Comparison of ENCODE assay signal across 24 mouse cellular contexts in genomic region chr1:138449476-138449851, GRCm38 (mm10).
A peak's percentile ranks its signal among the peaks of the same experiment; 100 is the strongest.
DNase-seq lines count a peak whose midpoint lies in the region; ATAC-seq lines count a peak whose summit lies in the region.
"Had no signal": no experiment of that assay in that cellular context is flagged by ENCODE, and none has a peak within 500 bp of the region (broad histone marks: within the 10 kb centered on the region; RNA-seq: fewer than 3 reads in every experiment).

No protein-coding gene starts in this region.

- no peaks in the 10 kb centered on the region for H3K27me3 ChIP-seq in embryonic facial prominence, embryonic 13.5 days
- H3K27me3 ChIP-seq in embryonic facial prominence, embryonic 10.5 days (replicated peaks; ENCODE audit: low read depth, poor library complexity, severe bottlenecking), result no peaks in the 10 kb centered on the region
- no peaks in the 10 kb centered on the region for H3K27me3 ChIP-seq in hindbrain, embryonic 12.5 days
- H3K27me3 ChIP-seq in hindbrain, embryonic 14.5 days (ENCODE audit: control insufficient read depth, insufficient read depth, low read length), result no peaks in the 10 kb centered on the region
- no peaks in the 10 kb centered on the region for H3K27me3 ChIP-seq in midbrain, embryonic 10.5 days (ENCODE audit: low read depth, poor library complexity, severe bottlenecking)
- no peaks in the 10 kb centered on the region for H3K27me3 ChIP-seq in midbrain, embryonic 16.5 days (ENCODE audit: control insufficient read depth, insufficient read depth, low read depth, low read length)

- no peak for ATAC-seq in embryonic facial prominence, embryonic 13.5 days (ENCODE audit: insufficient number of reproducible peaks, insufficient read depth, low FRiP score, low TSS enrichment, low read depth)
- no peak for ATAC-seq in hindbrain, embryonic 12.5 days (ENCODE audit: low FRiP score)
- no peak for ATAC-seq in hindbrain, embryonic 14.5 days (ENCODE audit: low FRiP score)
- ATAC-seq in midbrain, embryonic 16.5 days, result peak; percentile 62; the same call in 1 of the 2 replicates
- ATAC-seq: activated CD4-positive, CD25-positive, alpha-beta regulatory T cell, adult 4 months; hindbrain, postnatal 0 days; intestine, embryonic 16.5 days had no signal

- whole genome bisulfite sequencing in embryonic facial prominence, embryonic 13.5 days, result 57% methylated on average over 2 of the region's 2 CpGs
- WGBS in embryonic facial prominence, embryonic 10.5 days, result 73% methylated on average over 2 of the region's 2 CpGs
- 67% methylated on average over 2 of the region's 2 CpGs for WGBS in hindbrain, embryonic 12.5 days
- WGBS in hindbrain, embryonic 14.5 days, result 69% methylated on average over 2 of the region's 2 CpGs
- 87% methylated on average over 2 of the region's 2 CpGs for WGBS in midbrain, embryonic 10.5 days
- WGBS in midbrain, embryonic 16.5 days, result 62% methylated on average over 2 of the region's 2 CpGs

- H3K9me3 ChIP-seq in embryonic facial prominence, embryonic 13.5 days, result no peaks in the 10 kb centered on the region
- H3K9me3 ChIP-seq in embryonic facial prominence, embryonic 10.5 days, result no peaks in the 10 kb centered on the region
- no peaks in the 10 kb centered on the region for H3K9me3 ChIP-seq in hindbrain, embryonic 12.5 days (replicated peaks)
- H3K9me3 ChIP-seq in hindbrain, embryonic 14.5 days (ENCODE audit: control insufficient read depth, low read length), result no peaks in the 10 kb centered on the region
- H3K9me3 ChIP-seq in midbrain, embryonic 10.5 days (replicated peaks), result no peaks in the 10 kb centered on the region
- H3K9me3 ChIP-seq in midbrain, embryonic 16.5 days (replicated peaks; ENCODE audit: control insufficient read depth, low read length, poor library complexity, severe bottlenecking), result no peaks in the 10 kb centered on the region
- H3K9me3 ChIP-seq: forebrain, embryonic 10.5 days had no signal

- H3K9ac ChIP-seq in embryonic facial prominence, embryonic 13.5 days, result no peak overlapping the region
- peak overlapping the region; percentile 27; the same call in 1 of the 2 replicates for H3K9ac ChIP-seq in hindbrain, embryonic 12.5 days
- no peak overlapping the region for H3K9ac ChIP-seq in hindbrain, embryonic 14.5 days
- no peak overlapping the region for H3K9ac ChIP-seq in midbrain, embryonic 16.5 days (ENCODE audit: low read depth, low read length)
- H3K9ac ChIP-seq: liver, embryonic 14.5 days; lung, embryonic 14.5 days had no signal

- DNase-seq in embryonic facial prominence, embryonic 10.5 days (ENCODE audit: low spot score), result no peak
- no peak for DNase-seq in hindbrain, embryonic 14.5 days (ENCODE audit: low spot score)
- no peak for DNase-seq in midbrain, embryonic 10.5 days (ENCODE audit: low spot score)
- DNase-seq in embryo, embryonic 10 days (ENCODE audit: low spot score), result no peak
- no peak for DNase-seq in urinary bladder, postnatal 25 days (ENCODE audit: low spot score)
- DNase-seq: adrenal gland, postnatal 10 days; cerebellum, adult 8-10 months; cerebellum, postnatal 36 days; gastrocnemius, postnatal 10 days; heart, adult 11 months; heart, postnatal 36 days; kidney, postnatal 25 days; lung, embryonic 14.5 days; lung, postnatal 4 days; thymus, adult 18-20 months; thymus, postnatal 36 days had no signal

- no peaks in the 10 kb centered on the region for H3K36me3 ChIP-seq in embryonic facial prominence, embryonic 13.5 days
- no peaks in the 10 kb centered on the region for H3K36me3 ChIP-seq in embryonic facial prominence, embryonic 10.5 days (replicated peaks)
- H3K36me3 ChIP-seq in hindbrain, embryonic 12.5 days, result no peaks in the 10 kb centered on the region
- no peaks in the 10 kb centered on the region for H3K36me3 ChIP-seq in hindbrain, embryonic 14.5 days (replicated peaks; ENCODE audit: control insufficient read depth, insufficient read depth)
- H3K36me3 ChIP-seq in midbrain, embryonic 10.5 days, result no peaks in the 10 kb centered on the region
- H3K36me3 ChIP-seq in midbrain, embryonic 16.5 days (ENCODE audit: control insufficient read depth, insufficient read depth, low read length), result no peaks in the 10 kb centered on the region
- H3K36me3 ChIP-seq: forebrain, embryonic 10.5 days had no signal

- no peak overlapping the region for H3K27ac ChIP-seq in embryonic facial prominence, embryonic 13.5 days
- H3K27ac ChIP-seq in embryonic facial prominence, embryonic 10.5 days (replicated peaks), result no peak overlapping the region
- peak overlapping the region; percentile 44 for H3K27ac ChIP-seq in hindbrain, embryonic 12.5 days
- no peak overlapping the region for H3K27ac ChIP-seq in hindbrain, embryonic 14.5 days
- H3K27ac ChIP-seq in midbrain, embryonic 10.5 days (replicated peaks), result peak overlapping the region; percentile 9; the same call in 1 of the 2 replicates
- H3K27ac ChIP-seq in midbrain, embryonic 16.5 days (ENCODE audit: low read length), result peak overlapping the region; percentile 59
- H3K27ac ChIP-seq: forebrain, embryonic 10.5 days; hindbrain, postnatal 0 days; liver, embryonic 14.5 days had no signal

- H3K4me1 ChIP-seq in embryonic facial prominence, embryonic 13.5 days, result no peaks in the 10 kb centered on the region
- H3K4me1 ChIP-seq in embryonic facial prominence, embryonic 10.5 days, result no peaks in the 10 kb centered on the region
- H3K4me1 ChIP-seq in hindbrain, embryonic 12.5 days, result no peaks in the 10 kb centered on the region; the same call in 1 of the 2 replicates
- H3K4me1 ChIP-seq in hindbrain, embryonic 14.5 days (replicated peaks; ENCODE audit: control insufficient read depth, insufficient read depth, low read length), result no peaks in the 10 kb centered on the region
- H3K4me1 ChIP-seq in midbrain, embryonic 10.5 days, result 0 out of 2 replicates have a peak, but pooled peaks cover 3% of the 10 kb centered on the region
- H3K4me1 ChIP-seq in midbrain, embryonic 16.5 days (ENCODE audit: control insufficient read depth, insufficient read depth, low read length), result peaks cover 12% of the 10 kb centered on the region; the same call in 1 of the 2 replicates

- no peak overlapping the region for H3K4me3 ChIP-seq in embryonic facial prominence, embryonic 13.5 days
- no peak overlapping the region for H3K4me3 ChIP-seq in embryonic facial prominence, embryonic 10.5 days
- H3K4me3 ChIP-seq in hindbrain, embryonic 12.5 days, result no peak overlapping the region
- no peak overlapping the region for H3K4me3 ChIP-seq in hindbrain, embryonic 14.5 days (replicated peaks; ENCODE audit: low read length)
- H3K4me3 ChIP-seq in midbrain, embryonic 10.5 days, result no peak overlapping the region
- no peak overlapping the region for H3K4me3 ChIP-seq in midbrain, embryonic 16.5 days (ENCODE audit: low read depth, low read length)
- H3K4me3 ChIP-seq: forebrain, embryonic 10.5 days had no signal

- H3K4me2 ChIP-seq in embryonic facial prominence, embryonic 13.5 days, result peak overlapping the region; percentile 31; the same call in 1 of the 2 replicates
- no peak overlapping the region for H3K4me2 ChIP-seq in hindbrain, embryonic 12.5 days (replicated peaks)
- H3K4me2 ChIP-seq in hindbrain, embryonic 14.5 days (replicated peaks), result no peak overlapping the region; the same call in 1 of the 2 replicates
- H3K4me2 ChIP-seq in midbrain, embryonic 16.5 days (ENCODE audit: low read length), result 0 out of 2 replicates have a peak overlapping the region, but pooled peaks have one; percentile 3

Comparison
In these comparisons a context has a peak if more than half of its experiments do, and no peak if none do; other contexts are left out.
1. H3K27ac ChIP-seq: peak in hindbrain, embryonic 12.5 days (single experiment), midbrain, embryonic 10.5 days (single experiment) and midbrain, embryonic 16.5 days (single experiment); none in embryonic facial prominence, embryonic 13.5 days (single experiment), embryonic facial prominence, embryonic 10.5 days (single experiment) and hindbrain, embryonic 14.5 days (single experiment).
2. H3K4me2 ChIP-seq: peak in embryonic facial prominence, embryonic 13.5 days (single experiment) and midbrain, embryonic 16.5 days (single experiment); none in hindbrain, embryonic 12.5 days (single experiment) and hindbrain, embryonic 14.5 days (single experiment).